ENCODE assay signal across 10 mouse cellular contexts in the genomic region with DNA sequence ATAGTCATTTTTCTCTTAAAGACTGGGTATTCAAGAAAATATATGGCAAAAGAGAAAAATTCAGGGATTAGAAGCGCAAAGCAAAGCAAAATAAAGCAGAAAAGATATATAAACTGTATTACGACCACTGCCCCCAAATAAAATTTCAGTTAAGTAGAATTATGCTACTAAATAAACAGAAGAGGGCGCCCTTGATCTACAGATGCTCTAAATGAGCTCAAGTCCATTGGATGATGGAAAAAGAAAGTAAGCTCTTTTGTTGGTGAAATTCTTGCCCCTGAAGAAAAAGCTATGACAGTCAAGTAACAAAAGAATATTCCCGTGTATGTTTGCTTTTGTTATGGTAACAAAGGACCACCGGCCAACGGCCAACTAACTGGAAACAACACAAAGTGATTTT.
DNase-seq lines count a peak whose midpoint lies in the region; ATAC-seq and TF ChIP-seq lines count a peak whose summit lies in the region.
"Had no signal": no experiment of that assay in that cellular context is flagged by ENCODE, and none has a peak within 500 bp of the region (broad histone marks: within the 10 kb centered on the region; RNA-seq: fewer than 3 reads in every experiment).

No protein-coding gene starts in this region.

- no peaks in the 10 kb centered on the region for H3K9me3 ChIP-seq in hindbrain, embryonic 11.5 days (ENCODE audit: control insufficient read depth, low read length)
- no peaks in the 10 kb centered on the region for H3K9me3 ChIP-seq in hindbrain, embryonic 12.5 days (replicated peaks)
- H3K9me3 ChIP-seq in MEL (replicated peaks; ENCODE audit: insufficient read depth, low read length), result no peaks in the 10 kb centered on the region
- H3K9me3 ChIP-seq: heart, embryonic 13.5 days; limb, embryonic 12.5 days had no signal

- no peak overlapping the region for H3K4me2 ChIP-seq in hindbrain, embryonic 11.5 days (replicated peaks; ENCODE audit: low read depth, low read length)
- H3K4me2 ChIP-seq in hindbrain, embryonic 12.5 days (replicated peaks), result no peak overlapping the region
- H3K4me2 ChIP-seq: limb, embryonic 12.5 days had no signal

- H3K4me1 ChIP-seq in hindbrain, embryonic 11.5 days (replicated peaks; ENCODE audit: control insufficient read depth, insufficient read depth, low read length), result no peaks in the 10 kb centered on the region
- no peaks in the 10 kb centered on the region for H3K4me1 ChIP-seq in hindbrain, embryonic 12.5 days
- no peaks in the 10 kb centered on the region for H3K4me1 ChIP-seq in MEL (ENCODE audit: control insufficient read depth in 1 of 2, insufficient read depth in 2 of 2, low read length in 2 of 2)
- H3K4me1 ChIP-seq: heart, embryonic 13.5 days; limb, embryonic 12.5 days had no signal

- TF ChIP-seq RAD21 in MEL (IDR thresholded peaks at IDR 0.05; ENCODE audit: low read depth, low read length), result peak; percentile 83

- WGBS in hindbrain, embryonic 11.5 days, result 33% methylated on average over 6 of the region's 6 CpGs
- 27% methylated on average over 6 of the region's 6 CpGs for WGBS in hindbrain, embryonic 12.5 days

- intact Hi-C loops in gastrocnemius, postnatal 14 days (cut with DNase I; ENCODE audit: low total_unique reads), result no loop called here

- H3K27me3 ChIP-seq in hindbrain, embryonic 11.5 days (ENCODE audit: control insufficient read depth, insufficient read depth, low read length), result no peaks in the 10 kb centered on the region
- H3K27me3 ChIP-seq in hindbrain, embryonic 12.5 days, result no peaks in the 10 kb centered on the region
- no peaks in the 10 kb centered on the region for H3K27me3 ChIP-seq in MEL (ENCODE audit: control insufficient read depth in 1 of 2, insufficient read depth in 2 of 2, low read length in 2 of 2)
- H3K27me3 ChIP-seq: limb, embryonic 12.5 days had no signal

- peak in 1 of 3 experiments; percentile 66; a peak in 3 of 6 replicates for TF ChIP-seq CTCF in MEL (IDR thresholded peaks at IDR 0.05 in 2 of 3, conservative IDR thresholded peaks at IDR 0.05 in 1 of 3; ENCODE audit: control insufficient read depth in 1 of 3, insufficient read depth in 1 of 3, low read depth in 2 of 3, low read length in 3 of 3, poor library complexity in 1 of 3, severe bottlenecking in 1 of 3)

- DNase-seq in hindbrain, embryonic 11.5 days (ENCODE audit: low spot score), result peak; percentile 46
- DNase-seq in 3T3-L1 (ENCODE audit: low read depth, low spot score) (peak; percentile 63), MEL (ENCODE audit: low read depth, low spot score) (peak; percentile 62)
- peak; percentile 3 for DNase-seq in fat pad, adult 2 months (ENCODE audit: extremely low read depth, low read depth, low spot score)
- DNase-seq in gastrocnemius, postnatal 14 days, result no peak
- no peak for DNase-seq in left cerebral cortex, adult 9 months (ENCODE audit: low spot score in 2 of 2)
- DNase-seq in ovary, adult 18-20 months (ENCODE audit: low spot score), result no peak

- H3K79me2 ChIP-seq in MEL (ENCODE audit: control insufficient read depth, insufficient read depth, low read length, poor library complexity), result no peaks in the 10 kb centered on the region

- H3K36me3 ChIP-seq in hindbrain, embryonic 11.5 days (ENCODE audit: control insufficient read depth, insufficient read depth, low read length), result no peaks in the 10 kb centered on the region
- no peaks in the 10 kb centered on the region for H3K36me3 ChIP-seq in hindbrain, embryonic 12.5 days
- H3K36me3 ChIP-seq in MEL (ENCODE audit: control insufficient read depth in 1 of 2, insufficient read depth in 2 of 2, low read length in 2 of 2), result no peaks in the 10 kb centered on the region
- H3K36me3 ChIP-seq: heart, embryonic 13.5 days; limb, embryonic 12.5 days had no signal

- H3K27ac ChIP-seq in hindbrain, embryonic 11.5 days (ENCODE audit: low read depth, low read length), result no peak overlapping the region
- H3K27ac ChIP-seq in hindbrain, embryonic 12.5 days, result no peak overlapping the region
- no peak overlapping the region for H3K27ac ChIP-seq in MEL (ENCODE audit: control insufficient read depth, low read depth, low read length)
- H3K27ac ChIP-seq: limb, embryonic 12.5 days had no signal

- H3K4me3 ChIP-seq in hindbrain, embryonic 11.5 days (ENCODE audit: low read depth, low read length), result no peak overlapping the region
- H3K4me3 ChIP-seq in hindbrain, embryonic 12.5 days, result no peak overlapping the region
- H3K4me3 ChIP-seq in MEL (ENCODE audit: control insufficient read depth in 1 of 2, insufficient read depth in 1 of 2, low read depth in 2 of 2, low read length in 2 of 2), result no peak overlapping the region
- H3K4me3 ChIP-seq: heart, embryonic 13.5 days; limb, embryonic 12.5 days had no signal

- no peak overlapping the region for H3K9ac ChIP-seq in hindbrain, embryonic 11.5 days (ENCODE audit: low read depth, low read length)
- no peak overlapping the region for H3K9ac ChIP-seq in hindbrain, embryonic 12.5 days
- no peak overlapping the region for H3K9ac ChIP-seq in MEL (ENCODE audit: control insufficient read depth, low read depth, low read length, poor library complexity, severe bottlenecking)
- H3K9ac ChIP-seq: heart, embryonic 13.5 days; limb, embryonic 12.5 days had no signal

- TF ChIP-seq POLR2A in MEL (IDR thresholded peaks at IDR 0.05; ENCODE audit: control insufficient read depth in 1 of 2, insufficient read depth in 1 of 2, low read depth in 1 of 2, low read length in 2 of 2, poor library complexity in 1 of 2), result no peak

- no peak for TF ChIP-seq EP300 in MEL (IDR thresholded peaks at IDR 0.05; ENCODE audit: low read depth in 1 of 2, low read length in 2 of 2)

- ATAC-seq in hindbrain, embryonic 11.5 days (ENCODE audit: low FRiP score), result no peak
- no peak for ATAC-seq in hindbrain, embryonic 12.5 days (ENCODE audit: low FRiP score)

TF ChIP-seq in MEL, 35 proteins besides CTCF, POLR2A, EP300 and RAD21:
- TF ChIP-seq MEF2A (IDR thresholded peaks at IDR 0.05; ENCODE audit: extremely low read depth, insufficient replicate concordance, low read depth, low read length, poor library complexity, severe bottlenecking), result no peak
- TF ChIP-seq KAT2A (conservative IDR thresholded peaks at IDR 0.05; ENCODE audit: low read depth, low read length), result no peak
- TF ChIP-seq POLR2AphosphoS2 (IDR thresholded peaks at IDR 0.05; ENCODE audit: low read length), result no peak
- TF ChIP-seq SMC3 (IDR thresholded peaks at IDR 0.05; ENCODE audit: low read depth, low read length), result peak; percentile 74
- TF ChIP-seq USF1 (IDR thresholded peaks at IDR 0.05; ENCODE audit: low read depth, low read length), result no peak
- TF ChIP-seq ZC3H11A (IDR thresholded peaks at IDR 0.05; ENCODE audit: low read depth, low read length), result peak; percentile 81
- TF ChIP-seq CHD2 (IDR thresholded peaks at IDR 0.05; ENCODE audit: low read length), result no peak
- no peak for TF ChIP-seq MYB (IDR thresholded peaks at IDR 0.05; ENCODE audit: low read depth, low read length)

Comparison
In these comparisons a context has a peak if more than half of its experiments do, and no peak if none do; other contexts are left out.
1. DNase-seq: peak in hindbrain, embryonic 11.5 days (single experiment), 3T3-L1 (single experiment), MEL (single experiment) and fat pad, adult 2 months (single experiment); none in gastrocnemius, postnatal 14 days (single experiment), left cerebral cortex, adult 9 months (0 of 2) and ovary, adult 18-20 months (single experiment).